ENCODE assay signal across 8 mouse cellular contexts in genomic region chr2:103968919-103969436, GRCm38 (mm10). TPM values are rescaled to one million over a fixed set of nuclear protein-coding genes. Genes with fewer than 3 reads are reported as not detected.
DNase-seq lines count a peak whose midpoint lies in the region; ATAC-seq and TF ChIP-seq lines count a peak whose summit lies in the region.

No protein-coding gene starts in this region.

- H3K27ac ChIP-seq in heart, embryonic 14.5 days (replicated peaks in 1 of 2; ENCODE audit: control insufficient read depth in 1 of 2, insufficient read depth in 1 of 2, low read depth in 2 of 2, low read length in 2 of 2), result peak overlapping the region; percentile 25 to 75; a peak in 2 of 4 replicates
- peak overlapping the region; percentile 97 for H3K27ac ChIP-seq in bone marrow, adult 2 months (ENCODE audit: control insufficient read depth, insufficient read depth, low read depth, low read length, poor library complexity)
- 0 out of 2 replicates have a peak overlapping the region, but pooled peaks have one; percentile 74 for H3K27ac ChIP-seq in hindbrain, embryonic 11.5 days (ENCODE audit: low read depth, low read length)
- H3K27ac ChIP-seq in midbrain, embryonic 10.5 days (replicated peaks), result peak overlapping the region; percentile 86

- H3K4me1 ChIP-seq in heart, embryonic 14.5 days (ENCODE audit: control insufficient read depth in 2 of 2, insufficient read depth in 2 of 2, low read length in 2 of 2), result peaks cover 0 to 7% of the 10 kb centered on the region in 2 experiments; a peak in 1 of 4 replicates
- H3K4me1 ChIP-seq in bone marrow, adult 2 months (ENCODE audit: control insufficient read depth, insufficient read depth, low read length), result peaks cover 7% of the 10 kb centered on the region
- H3K4me1 ChIP-seq in hindbrain, embryonic 11.5 days (replicated peaks; ENCODE audit: control insufficient read depth, insufficient read depth, low read length), result 0 out of 2 replicates have a peak, but pooled peaks cover 4% of the 10 kb centered on the region
- H3K4me1 ChIP-seq in midbrain, embryonic 10.5 days, result peaks cover 26% of the 10 kb centered on the region

- DNase-seq in heart, postnatal 4 days, result no peak
- DNase-seq in hindbrain, embryonic 11.5 days (ENCODE audit: low spot score), result peak; percentile 19
- DNase-seq in midbrain, embryonic 10.5 days (ENCODE audit: low spot score), result no peak
- no peak for DNase-seq in adrenal gland, postnatal 10 days
- no peak for DNase-seq in right cerebral cortex, postnatal 14 days
- DNase-seq in layer of hippocampus, adult 9-11 months, result no peak

- no peak for ATAC-seq in heart, embryonic 14.5 days (ENCODE audit: insufficient number of reproducible peaks, insufficient read depth, low FRiP score, low read depth)
- no peak for ATAC-seq in hindbrain, embryonic 11.5 days (ENCODE audit: low FRiP score)

- peaks cover 43% of the 10 kb centered on the region for H3K27me3 ChIP-seq in heart, embryonic 14.5 days (ENCODE audit: control insufficient read depth, insufficient read depth, low read length)
- H3K27me3 ChIP-seq in hindbrain, embryonic 11.5 days (ENCODE audit: control insufficient read depth, insufficient read depth, low read length), result peaks cover 18% of the 10 kb centered on the region
- peaks cover 67% of the 10 kb centered on the region for H3K27me3 ChIP-seq in midbrain, embryonic 10.5 days (ENCODE audit: low read depth, poor library complexity, severe bottlenecking)

- H3K4me3 ChIP-seq in heart, embryonic 14.5 days (ENCODE audit: control insufficient read depth in 1 of 2, insufficient read depth in 1 of 2, low read depth in 1 of 2, low read length in 2 of 2), result peak overlapping the region; percentile 53 to 84
- peak overlapping the region; percentile 90 for H3K4me3 ChIP-seq in bone marrow, adult 2 months (replicated peaks; ENCODE audit: control insufficient read depth, low read depth, low read length)
- peak overlapping the region; percentile 70 for H3K4me3 ChIP-seq in hindbrain, embryonic 11.5 days (ENCODE audit: low read depth, low read length)
- H3K4me3 ChIP-seq in midbrain, embryonic 10.5 days, result peak overlapping the region; percentile 71

- TF ChIP-seq CTCF in bone marrow, adult 2 months (IDR thresholded peaks at IDR 0.05; ENCODE audit: control insufficient read depth, insufficient read depth, low read length), result no peak

- H3K4me2 ChIP-seq in heart, embryonic 14.5 days (ENCODE audit: low read length), result peak overlapping the region; percentile 98
- H3K4me2 ChIP-seq in hindbrain, embryonic 11.5 days (replicated peaks; ENCODE audit: low read depth, low read length), result peak overlapping the region; percentile 96

- H3K36me3 ChIP-seq in heart, embryonic 14.5 days (ENCODE audit: control insufficient read depth, insufficient read depth, low read length), result peaks cover 8% of the 10 kb centered on the region; the same call in 1 of the 2 replicates
- no peaks in the 10 kb centered on the region for H3K36me3 ChIP-seq in hindbrain, embryonic 11.5 days (ENCODE audit: control insufficient read depth, insufficient read depth, low read length)
- H3K36me3 ChIP-seq in midbrain, embryonic 10.5 days, result no peaks in the 10 kb centered on the region

- no peak for TF ChIP-seq POLR2A in bone marrow, adult 2 months (IDR thresholded peaks at IDR 0.05; ENCODE audit: borderline replicate concordance, control insufficient read depth, low read depth, low read length)

- no peaks in the 10 kb centered on the region for H3K9me3 ChIP-seq in heart, embryonic 14.5 days (ENCODE audit: control insufficient read depth, low read length)
- no peaks in the 10 kb centered on the region for H3K9me3 ChIP-seq in hindbrain, embryonic 11.5 days (ENCODE audit: control insufficient read depth, low read length)
- H3K9me3 ChIP-seq in midbrain, embryonic 10.5 days (replicated peaks), result no peaks in the 10 kb centered on the region

- WGBS in heart, embryonic 14.5 days, result 29% methylated on average over 10 of the region's 10 CpGs
- 3% methylated on average over 10 of the region's 10 CpGs for WGBS in bone marrow, adult 2 months
- WGBS in hindbrain, embryonic 11.5 days, result 24% methylated on average over 10 of the region's 10 CpGs
- WGBS in midbrain, embryonic 10.5 days, result 22% methylated on average over 10 of the region's 10 CpGs

- H3K9ac ChIP-seq in heart, embryonic 14.5 days (ENCODE audit: low read length), result peak overlapping the region; percentile 80; the same call in 1 of the 2 replicates
- H3K9ac ChIP-seq in hindbrain, embryonic 11.5 days (ENCODE audit: low read depth, low read length), result no peak overlapping the region; the same call in 1 of the 2 replicates

RNA-seq across cellular contexts. Expression of gene Lmo2, which starts 11.2 kb away (rescaled TPM):
- polyA plus RNA-seq in heart, embryonic 14.5 days (2014; fragmentation: Nextera tagmentation; extraction: Ambion mirVana), result 21.9 and 23.7 TPM in 2 replicates
- total RNA-seq in heart, postnatal 4 days (2021), result 10 to 100 TPM; 25.0 to 25.4 TPM
- polyA plus RNA-seq in bone marrow, adult 2 months (2011; ENCODE audit: insufficient read depth, insufficient read length, low replicate concordance, missing spikeins), result 110 and 144 TPM in 2 replicates
- polyA plus RNA-seq in hindbrain, embryonic 11.5 days (2014; fragmentation: Nextera tagmentation; extraction: Ambion mirVana), result 21.3 and 23.9 TPM in 2 replicates
- 18.7 and 19.3 TPM in 2 replicates for polyA plus RNA-seq in midbrain, embryonic 10.5 days (2016; fragmentation: Nextera tagmentation; extraction: Ambion mirVana)
- total RNA-seq in adrenal gland, postnatal 10 days (2021), result 10 to 100 TPM; 26.9 to 37.3 TPM

RNA-seq across cellular contexts. Expression of gene Fbxo3, which starts 58.5 kb away (rescaled TPM):
- 43.5 and 44.9 TPM in 2 replicates for polyA plus RNA-seq in heart, embryonic 14.5 days (2014; fragmentation: Nextera tagmentation; extraction: Ambion mirVana)
- 10 to 100 TPM; 42.6 to 46.6 TPM for total RNA-seq in heart, postnatal 4 days (2021)
- polyA plus RNA-seq in bone marrow, adult 2 months (2011; ENCODE audit: insufficient read depth, insufficient read length, low replicate concordance, missing spikeins), result 26.1 and 29.1 TPM in 2 replicates
- polyA plus RNA-seq in hindbrain, embryonic 11.5 days (2014; fragmentation: Nextera tagmentation; extraction: Ambion mirVana), result 59.9 and 61.4 TPM in 2 replicates
- polyA plus RNA-seq in midbrain, embryonic 10.5 days (2016; fragmentation: Nextera tagmentation; extraction: Ambion mirVana), result 47.4 and 49.9 TPM in 2 replicates
- 10 to 100 TPM; 74.6 to 85.7 TPM for total RNA-seq in adrenal gland, postnatal 10 days (2021)

RNA-seq across cellular contexts. Expression of gene 4931422A03Rik, which starts 59.2 kb away (rescaled TPM):
- 1.9 and 2.0 TPM in 2 replicates for polyA plus RNA-seq in heart, embryonic 14.5 days (2014; fragmentation: Nextera tagmentation; extraction: Ambion mirVana)
- not detected for total RNA-seq in heart, postnatal 4 days (2021)
- polyA plus RNA-seq in bone marrow, adult 2 months (2011; ENCODE audit: insufficient read depth, insufficient read length, low replicate concordance, missing spikeins), result 3.2 and 8.3 TPM in 2 replicates
- polyA plus RNA-seq in hindbrain, embryonic 11.5 days (2014; fragmentation: Nextera tagmentation; extraction: Ambion mirVana), result 1.9 and 2.5 TPM in 2 replicates
- 1.1 and 1.6 TPM in 2 replicates for polyA plus RNA-seq in midbrain, embryonic 10.5 days (2016; fragmentation: Nextera tagmentation; extraction: Ambion mirVana)
- not detected for total RNA-seq in adrenal gland, postnatal 10 days (2021)
